ENCODE assay signal across 31 mouse cellular contexts in genomic region chr5:138207873-138208272, GRCm38 (mm10). TPM values are rescaled to one million over a fixed set of nuclear protein-coding genes. Genes with fewer than 3 reads are reported as not detected.
"Had no signal": no experiment of that assay in that cellular context is flagged by ENCODE, and none has a peak within 500 bp of the region (broad histone marks: within the 10 kb centered on the region; RNA-seq: fewer than 3 reads in every experiment).

No protein-coding gene starts in this region.

- H3K36me3 ChIP-seq: embryonic facial prominence, embryonic 10.5 days; embryonic facial prominence, embryonic 12.5 days; embryonic facial prominence, embryonic 13.5 days; embryonic facial prominence, embryonic 15.5 days; forebrain, embryonic 10.5 days; forebrain, embryonic 12.5 days; forebrain, embryonic 15.5 days; heart, embryonic 10.5 days had no signal

- H3K9me3 ChIP-seq: embryonic facial prominence, embryonic 12.5 days; embryonic facial prominence, embryonic 15.5 days; forebrain, embryonic 15.5 days had no signal

- H3K4me2 ChIP-seq: embryonic facial prominence, embryonic 12.5 days; embryonic facial prominence, embryonic 13.5 days; embryonic facial prominence, embryonic 15.5 days; forebrain, embryonic 12.5 days; forebrain, embryonic 13.5 days; forebrain, embryonic 15.5 days had no signal

- H3K4me1 ChIP-seq: embryonic facial prominence, embryonic 10.5 days; embryonic facial prominence, embryonic 12.5 days; embryonic facial prominence, embryonic 13.5 days; embryonic facial prominence, embryonic 15.5 days; forebrain, embryonic 10.5 days; forebrain, embryonic 12.5 days; forebrain, embryonic 13.5 days; forebrain, embryonic 15.5 days; heart, embryonic 10.5 days had no signal

- ATAC-seq: forebrain, embryonic 13.5 days; forebrain, embryonic 14.5 days; forebrain, embryonic 15.5 days; forebrain, embryonic 16.5 days; forebrain, postnatal 0 days had no signal

- DNase-seq: cerebellum, adult 8-10 months; cerebellum, adult 9-11 months; cerebellum, postnatal 10 days; cerebellum, postnatal 14 days; cerebellum, postnatal 25 days; cerebellum, postnatal 36 days; embryo, embryonic 11 days; forebrain, postnatal 0 days; gastrocnemius, adult 2 months; gastrocnemius, postnatal 10 days; gastrocnemius, postnatal 14 days; gastrocnemius, postnatal 25 days; gastrocnemius, postnatal 36 days; heart, adult 2 months had no signal

- H3K27ac ChIP-seq: embryonic facial prominence, embryonic 10.5 days; embryonic facial prominence, embryonic 12.5 days; embryonic facial prominence, embryonic 13.5 days; embryonic facial prominence, embryonic 15.5 days; forebrain, embryonic 10.5 days; forebrain, embryonic 12.5 days; forebrain, embryonic 13.5 days; forebrain, embryonic 15.5 days; gastrocnemius, adult 2 months; heart, adult 2 months; heart, embryonic 10.5 days had no signal

- H3K27me3 ChIP-seq: embryonic facial prominence, embryonic 12.5 days; embryonic facial prominence, embryonic 13.5 days; embryonic facial prominence, embryonic 15.5 days; forebrain, embryonic 12.5 days; forebrain, embryonic 13.5 days; forebrain, embryonic 15.5 days had no signal

- H3K4me3 ChIP-seq: embryonic facial prominence, embryonic 10.5 days; embryonic facial prominence, embryonic 12.5 days; embryonic facial prominence, embryonic 13.5 days; embryonic facial prominence, embryonic 15.5 days; erythroblast, embryonic 14.5 days; forebrain, embryonic 10.5 days; forebrain, embryonic 12.5 days; forebrain, embryonic 13.5 days; forebrain, embryonic 15.5 days; gastrocnemius, adult 2 months; heart, adult 2 months; heart, embryonic 10.5 days had no signal

- H3K9ac ChIP-seq: embryonic facial prominence, embryonic 12.5 days; embryonic facial prominence, embryonic 13.5 days; embryonic facial prominence, embryonic 15.5 days; forebrain, embryonic 12.5 days; forebrain, embryonic 13.5 days; forebrain, embryonic 15.5 days; forebrain, postnatal 0 days had no signal

RNA-seq across cellular contexts. Expression of gene Nxpe5, which starts 17.8 kb away (rescaled TPM):
- polyA plus RNA-seq: cortical plate, adult 2 months; embryonic facial prominence, embryonic 10.5 days; embryonic facial prominence, embryonic 11.5 days; embryonic facial prominence, embryonic 12.5 days; embryonic facial prominence, embryonic 13.5 days; embryonic facial prominence, embryonic 14.5 days; embryonic facial prominence, embryonic 15.5 days; erythroblast, embryonic 14.5 days; forebrain, embryonic 10.5 days; forebrain, embryonic 11.5 days; forebrain, embryonic 12.5 days; forebrain, embryonic 13.5 days; forebrain, embryonic 14.5 days; forebrain, embryonic 15.5 days; forebrain, embryonic 16.5 days; forebrain, postnatal 0 days; frontal cortex, adult 2 months; heart, embryonic 10.5 days had no signal
